Mouse (Mus musculus): ENCODE measurements around the gene Cbx7.

GRCm38 (mm10) chr15:79995552-79995951, 24.6 kb upstream of the Cbx7 start:
- no peak for TF ChIP-seq RAD21 (IDR thresholded peaks at IDR 0.05; ENCODE audit: low read depth, low read length)
- no peak for TF ChIP-seq ZC3H11A (IDR thresholded peaks at IDR 0.05; ENCODE audit: low read depth, low read length)
- TF ChIP-seq TCF12 (IDR thresholded peaks at IDR 0.05; ENCODE audit: low read depth, low read length): no peak
- TF ChIP-seq SMC3 (IDR thresholded peaks at IDR 0.05; ENCODE audit: low read depth, low read length): no peak
- no peak for TF ChIP-seq CHD2 (IDR thresholded peaks at IDR 0.05; ENCODE audit: low read length)
- no peak for TF ChIP-seq MAFK (IDR thresholded peaks at IDR 0.05; ENCODE audit: borderline replicate concordance, low read depth, low read length)
- no peak for TF ChIP-seq NRF1 (IDR thresholded peaks at IDR 0.05; ENCODE audit: insufficient read depth, low read depth, low read length, poor library complexity, severe bottlenecking)
- TF ChIP-seq CTCF (IDR thresholded peaks at IDR 0.05 in 2 of 3, conservative IDR thresholded peaks at IDR 0.05 in 1 of 3; ENCODE audit: control insufficient read depth in 1 of 3, insufficient read depth in 1 of 3, low read depth in 2 of 3, low read length in 3 of 3, poor library complexity in 1 of 3, severe bottlenecking in 1 of 3): no peak

Data from MEL (cell line).